Mouse (Mus musculus) MEL (cell line): ENCODE measurements around the gene Prss38. TPM values are rescaled to one million over a fixed set of nuclear protein-coding genes. Genes with fewer than 3 reads are reported as not detected.

Experiments
- DNase-seq: peaks from one replicate; pipeline ENCODE4 v3.0.0; 2011; ENCODE audit warnings: low read depth, low spot score
- H3K27ac ChIP-seq: 2 replicates; pipeline ENCODE4 v1.5.1; 2012; ENCODE audit warnings: low read depth, mild to moderate bottlenecking, control low read depth, low read length, moderate library complexity; ENCODE audit not compliant: control insufficient read depth
- H3K27me3 ChIP-seq, 2 experiments: fragments of 150-350 bp in 1 of 2; sonication (generic) in 1 of 2; 2 replicates each; pipeline ENCODE4 v1.6.1; 2012; ENCODE audit warnings: low read length in 2 of 2, mild to moderate bottlenecking in 2 of 2, improper control_type of control experiment in 1 of 2, moderate library complexity in 1 of 2; ENCODE audit not compliant: insufficient read depth in 2 of 2, control insufficient read depth in 1 of 2
- H3K36me3 ChIP-seq, 2 experiments: 2 replicates each; pipeline ENCODE4 v1.6.1; 2012 to 2014; ENCODE audit warnings: low read length in 2 of 2, improper control_type of control experiment in 1 of 2, inconsistent platforms in 1 of 2, mild to moderate bottlenecking in 1 of 2; ENCODE audit not compliant: insufficient read depth in 2 of 2, control insufficient read depth in 1 of 2
- H3K4me1 ChIP-seq, 2 experiments: fragments of 150-350 bp in 1 of 2; sonication (generic) in 1 of 2; 2 replicates each; pipeline ENCODE4 v1.6.1; 2012; ENCODE audit warnings: low read length in 2 of 2, improper control_type of control experiment in 1 of 2, mild to moderate bottlenecking in 1 of 2; ENCODE audit not compliant: insufficient read depth in 2 of 2, control insufficient read depth in 1 of 2
- H3K4me3 ChIP-seq, 2 experiments: fragments of 150-350 bp in 1 of 2; sonication (generic) in 1 of 2; 2 replicates each; pipeline ENCODE4 v1.5.1; 2012; ENCODE audit warnings: low read depth in 2 of 2, low read length in 2 of 2, mild to moderate bottlenecking in 2 of 2, moderate library complexity in 2 of 2, control low read depth in 1 of 2, improper control_type of control experiment in 1 of 2; ENCODE audit not compliant: control insufficient read depth in 1 of 2, insufficient read depth in 1 of 2
- H3K79me2 ChIP-seq: 2 replicates; pipeline ENCODE4 v1.6.1; 2012; ENCODE audit warnings: mild to moderate bottlenecking, low read length, moderate library complexity; ENCODE audit not compliant: control insufficient read depth, poor library complexity, insufficient read depth
- H3K9ac ChIP-seq: 2 replicates; pipeline ENCODE4 v1.6.1; 2012; ENCODE audit warnings: low read depth, mild to moderate bottlenecking, control low read depth, low read length, moderate library complexity; ENCODE audit not compliant: control insufficient read depth, poor library complexity, severe bottlenecking
- H3K9me3 ChIP-seq: fragments of 150-350 bp; sonication (generic); replicated peaks from 2 replicates; pipeline ENCODE4 v1.6.1; 2012; ENCODE audit warnings: mild to moderate bottlenecking, low read length, improper control_type of control experiment, moderate library complexity; ENCODE audit not compliant: insufficient read depth
- CHD1 ChIP-seq: IDR thresholded peaks from 2 replicates; pipeline ENCODE4 v1.6.1; 2012; ENCODE audit warnings: low read depth, mild to moderate bottlenecking, inconsistent platforms, low read length, improper control_type of control experiment
- CTCF ChIP-seq, 3 experiments: IDR thresholded peaks in 2 of 3; conservative IDR thresholded peaks in 1 of 3; 2 replicates each; pipeline ENCODE4 v1.5.1; 2011 to 2012; ENCODE audit warnings: low read length in 3 of 3, low read depth in 2 of 3, mild to moderate bottlenecking in 2 of 3, improper control_type of control experiment in 1 of 3, inconsistent platforms in 1 of 3, mixed read lengths in 1 of 3, moderate library complexity in 1 of 3; ENCODE audit not compliant: control insufficient read depth in 1 of 3, insufficient read depth in 1 of 3, poor library complexity in 1 of 3, severe bottlenecking in 1 of 3
- ELF1 ChIP-seq: IDR thresholded peaks from 2 replicates; pipeline ENCODE4 v1.6.1; 2014; ENCODE audit warnings: low read depth, mild to moderate bottlenecking, inconsistent platforms, low read length, improper control_type of control experiment, moderate library complexity
- GATA1 ChIP-seq: IDR thresholded peaks from 2 replicates; pipeline ENCODE4 v1.6.1; 2011; ENCODE audit warnings: low read depth, low read length, improper control_type of control experiment
- JUND ChIP-seq: IDR thresholded peaks from 2 replicates; pipeline ENCODE4 v1.6.1; 2011; ENCODE audit warnings: low read depth, mild to moderate bottlenecking, improper control_type of control experiment, low read length
- MAFK ChIP-seq: IDR thresholded peaks from 2 replicates; pipeline ENCODE4 v1.6.1; 2011; ENCODE audit warnings: low read depth, mild to moderate bottlenecking, low read length, improper control_type of control experiment, borderline replicate concordance
- MAZ ChIP-seq: IDR thresholded peaks from 2 replicates; pipeline ENCODE4 v1.6.1; 2012; ENCODE audit warnings: low read depth, mild to moderate bottlenecking, inconsistent platforms, low read length, improper control_type of control experiment
- MXI1 ChIP-seq: IDR thresholded peaks from 2 replicates; pipeline ENCODE4 v1.6.1; 2011; ENCODE audit warnings: mild to moderate bottlenecking, low read depth, low read length, improper control_type of control experiment
- MYB ChIP-seq: IDR thresholded peaks from 2 replicates; pipeline ENCODE4 v1.6.1; 2011; ENCODE audit warnings: mild to moderate bottlenecking, low read depth, low read length, improper control_type of control experiment
- POLR2A ChIP-seq, 2 experiments: IDR thresholded peaks; 2 replicates each; pipeline ENCODE4 v1.6.1; 2011 to 2012; ENCODE audit warnings: low read length in 2 of 2, mild to moderate bottlenecking in 2 of 2, control low read depth in 1 of 2, improper control_type of control experiment in 1 of 2, low read depth in 1 of 2, moderate library complexity in 1 of 2; ENCODE audit not compliant: control insufficient read depth in 1 of 2, insufficient read depth in 1 of 2, poor library complexity in 1 of 2
- POLR2AphosphoS2 ChIP-seq: IDR thresholded peaks from 2 replicates; pipeline ENCODE4 v1.6.1; 2011; ENCODE audit warnings: low read length, improper control_type of control experiment
- RAD21 ChIP-seq: IDR thresholded peaks from 2 replicates; pipeline ENCODE4 v1.6.1; 2011; ENCODE audit warnings: mild to moderate bottlenecking, low read depth, low read length, improper control_type of control experiment
- RCOR1 ChIP-seq: IDR thresholded peaks from 2 replicates; pipeline ENCODE4 v1.6.1; 2012; ENCODE audit warnings: low read depth, mild to moderate bottlenecking, inconsistent platforms, low read length, improper control_type of control experiment
- SIN3A ChIP-seq: IDR thresholded peaks from 2 replicates; pipeline ENCODE4 v1.6.1; 2012; ENCODE audit warnings: low read length, improper control_type of control experiment, inconsistent platforms
- SMC3 ChIP-seq: IDR thresholded peaks from 2 replicates; pipeline ENCODE4 v1.6.1; 2011; ENCODE audit warnings: low read depth, low read length, improper control_type of control experiment
- UBTF ChIP-seq: IDR thresholded peaks from 2 replicates; pipeline ENCODE4 v1.6.1; 2012; ENCODE audit warnings: low read depth, mild to moderate bottlenecking, inconsistent platforms, low read length, improper control_type of control experiment, moderate library complexity, borderline replicate concordance; ENCODE audit not compliant: insufficient read depth
- ZC3H11A ChIP-seq: IDR thresholded peaks from 2 replicates; pipeline ENCODE4 v1.6.1; 2012; ENCODE audit warnings: low read depth, mild to moderate bottlenecking, inconsistent platforms, low read length, improper control_type of control experiment
- ZNF384 ChIP-seq: IDR thresholded peaks from 2 replicates; pipeline ENCODE4 v1.6.1; 2012; ENCODE audit warnings: low read depth, mild to moderate bottlenecking, inconsistent platforms, low read length, improper control_type of control experiment
- polyA plus RNA-seq, 2 experiments: library from polyadenylated mRNA; stranded (reverse) in 1 of 2; unstranded in 1 of 2; fragments of >175 nt in 1 of 2; fragments of >200 nt in 1 of 2; gene quantifications; 2 replicates each; pipeline versions ENCODE4 v1.2.1 to v1.2.4; 2012; ENCODE audit warnings: low replicate concordance in 2 of 2, low read depth in 1 of 2; ENCODE audit not compliant: insufficient read length in 2 of 2, insufficient read depth in 1 of 2, missing spikeins in 1 of 2
- total RNA-seq: library from RNA; depleted of rRNA; stranded (reverse); fragments of 300-350 nt; gene quantifications from 2 replicates; pipeline ENCODE4 v1.2.3, GENCODE M21; 2012

The Prss38 gene
- total and polyA plus RNA-seq, 3 experiments = not detected

DNA sequence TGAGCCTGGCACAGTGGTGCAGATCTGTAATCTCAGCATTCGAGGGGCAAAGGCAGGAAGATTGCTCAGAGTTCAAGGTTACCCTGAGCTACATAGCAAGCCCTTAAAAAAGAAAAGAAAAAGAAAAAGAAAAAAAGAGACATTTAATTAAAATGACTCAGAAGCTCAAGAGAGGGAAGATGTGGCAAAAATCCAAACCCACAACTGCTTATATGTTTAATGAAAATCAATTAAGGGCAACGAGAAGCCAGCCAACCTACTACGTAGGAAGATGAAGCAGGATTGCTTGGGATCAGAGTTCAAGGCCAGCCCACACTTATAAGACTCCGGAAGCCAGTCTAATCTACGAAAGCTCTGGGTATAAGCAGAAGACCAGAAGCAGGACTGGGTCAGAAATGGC lies 19.0 kb upstream of the Prss38 start:
- no peak for TF ChIP-seq SMC3
- TF ChIP-seq SIN3A = no peak
- TF ChIP-seq MAZ = no peak
- TF ChIP-seq RAD21 = no peak
- TF ChIP-seq POLR2AphosphoS2 = no peak
- no peak for TF ChIP-seq MXI1
- TF ChIP-seq CHD1 = no peak
- no peak for TF ChIP-seq GATA1
- TF ChIP-seq MAFK = no peak
- no peak for TF ChIP-seq CTCF (IDR thresholded peaks at IDR 0.05 in 2 of 3, conservative IDR thresholded peaks at IDR 0.05 in 1 of 3; ENCODE audit: control insufficient read depth in 1 of 3, insufficient read depth in 1 of 3, low read depth in 2 of 3, low read length in 3 of 3, poor library complexity in 1 of 3, severe bottlenecking in 1 of 3)
- no peak for TF ChIP-seq RCOR1
- no peak for TF ChIP-seq UBTF
- no peak for TF ChIP-seq POLR2A (IDR thresholded peaks at IDR 0.05; ENCODE audit: control insufficient read depth in 1 of 2, insufficient read depth in 1 of 2, low read depth in 1 of 2, low read length in 2 of 2, poor library complexity in 1 of 2)
- TF ChIP-seq ELF1 = no peak
- TF ChIP-seq ZNF384 = no peak
- no peak for TF ChIP-seq MYB
- TF ChIP-seq, all 39 proteins: peak for 0
- Histone ChIP-seq H3K9me3 (no peaks in the 10 kb centered on the region), H3K79me2 (peaks cover 2% of the 10 kb centered on the region; the same call in 1 of the 2 replicates), H3K36me3 (peaks cover 0 to 9% of the 10 kb centered on the region in 2 experiments; a peak in 2 of 4 replicates), H3K27ac (no peak overlapping the region), H3K27me3 (no peaks in the 10 kb centered on the region; a peak in 1 of 4 replicates), H3K9ac (no peak overlapping the region), H3K4me1 (peaks cover 11 to 26% of the 10 kb centered on the region in 2 experiments; a peak in 3 of 4 replicates), H3K4me3 (no peak overlapping the region)
- DNase-seq = no peak

- DNase-seq = no peak
- peaks cover 10 to 19% of the 10 kb centered on the region in 2 experiments; a peak in 3 of 4 replicates for H3K4me1 ChIP-seq
- no peak overlapping the region for H3K4me3 ChIP-seq
- H3K27me3 ChIP-seq = no peaks in the 10 kb centered on the region; a peak in 1 of 4 replicates
- peaks cover 2% of the 10 kb centered on the region; the same call in 1 of the 2 replicates for H3K79me2 ChIP-seq
- H3K27ac ChIP-seq = no peak overlapping the region
- no peaks in the 10 kb centered on the region for H3K9me3 ChIP-seq
- no peak overlapping the region for H3K9ac ChIP-seq
- TF ChIP-seq ZC3H11A (no peak), JUND (no peak)
- H3K36me3 ChIP-seq = peaks cover 0 to 5% of the 10 kb centered on the region in 2 experiments; a peak in 2 of 4 replicates
Observed at GRCm38 (mm10) chr11:59393591-59393990, 18.1 kb upstream of the Prss38 start.
